Mouse (Mus musculus) erythroblast, adult 5-6 weeks (primary cell): ENCODE measurements around the gene Tert. TPM values are rescaled to one million over a fixed set of nuclear protein-coding genes. Genes with fewer than 3 reads are reported as not detected.

Experiments used
- ATAC-seq: replicated peaks from 2 replicates; pipeline ENCODE4 v1.8.0; 2016; ENCODE audit warnings: moderate number of reproducible peaks, mild to moderate bottlenecking, moderate TSS enrichment, inconsistent platforms; ENCODE audit not compliant: poor library complexity, low FRiP score, severe bottlenecking
- total RNA-seq, 2 experiments: library from RNA; stranded (forward) in 1 of 2; stranded (reverse) in 1 of 2; fragments of 150-400 nt in 1 of 2; fragments of 200-764, 138-1000 nt in 1 of 2; gene quantifications; 2 replicates each; pipeline versions ENCODE4 v1.2.3 to v1.2.4; 2015 to 2017; ENCODE audit warnings: low replicate concordance in 2 of 2

The Tert gene
- total RNA-seq, 2 experiments from 2014 or later = not detected

DNA sequence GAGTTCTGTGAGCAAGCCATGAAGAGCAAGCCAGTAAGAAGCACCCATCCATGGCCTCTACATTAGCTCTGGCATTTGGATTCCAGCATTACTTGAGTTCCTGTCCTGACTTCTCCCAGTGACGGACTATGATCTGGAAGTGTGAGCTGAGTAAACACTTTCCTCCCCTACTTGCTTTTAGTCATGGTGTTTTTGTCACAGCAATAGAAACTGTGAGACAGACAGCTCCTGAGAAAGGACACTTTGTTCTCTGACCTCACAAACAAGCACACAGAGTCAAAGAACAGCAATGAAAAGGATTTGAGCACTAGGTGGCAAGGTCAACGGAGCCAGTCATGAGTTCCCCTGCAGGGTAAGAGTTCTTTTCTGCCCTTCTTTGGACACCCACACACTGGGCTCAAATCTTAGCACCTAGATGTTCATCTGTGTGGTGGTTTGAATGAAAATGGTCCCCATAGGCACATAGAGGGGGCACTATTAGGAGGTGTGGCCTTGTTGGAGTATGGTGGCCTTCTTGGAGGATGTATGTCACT lies 33.5 kb downstream of the Tert start:
- ATAC-seq = no peak

DNA sequence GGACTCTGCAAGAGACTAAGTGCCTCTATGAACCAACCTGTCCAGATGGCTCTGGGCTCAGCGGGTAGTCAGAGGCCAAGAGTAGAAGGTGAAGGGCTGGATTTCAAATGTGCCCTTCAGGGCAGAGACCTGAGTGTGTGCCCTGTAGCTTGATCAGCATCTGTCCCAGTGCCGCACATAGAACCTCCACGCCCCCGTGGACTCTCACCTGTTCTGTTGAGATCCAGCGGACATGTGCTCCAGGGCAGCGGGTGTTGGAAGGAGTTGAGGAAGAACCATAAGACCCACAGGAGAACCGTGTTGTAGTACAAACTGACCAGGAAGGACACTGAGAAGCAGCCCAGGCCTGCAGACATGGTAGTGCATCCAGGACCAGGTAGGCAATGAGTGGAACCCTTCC lies 48.5 kb downstream of the Tert start:
- ATAC-seq = no peak

DNA sequence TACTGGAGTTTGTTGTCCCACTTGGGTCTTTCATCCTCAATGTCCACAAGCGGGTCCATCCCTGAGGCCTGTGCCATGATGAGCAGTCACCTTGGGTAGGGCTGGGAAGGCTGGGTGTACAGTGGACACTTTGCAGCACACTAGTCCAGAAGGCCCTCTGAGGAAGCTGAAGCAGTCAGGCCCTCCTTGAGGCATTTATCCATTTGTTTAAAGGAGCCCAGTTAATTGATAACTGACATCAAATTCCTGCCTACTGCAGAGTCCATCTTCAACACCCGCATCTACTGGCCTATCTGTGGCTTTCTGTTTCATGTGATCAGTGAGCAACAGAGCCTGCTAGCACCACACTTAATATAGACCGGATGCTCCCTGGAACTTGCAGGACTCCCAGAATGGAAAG lies 51.1 kb downstream of the Tert start, which contains the start of gene Slc6a18:
Gene Slc6a18, minus strand, starts transcription at position 171 of the 400 bp plus-strand sequence.
- ATAC-seq = no peak

DNA sequence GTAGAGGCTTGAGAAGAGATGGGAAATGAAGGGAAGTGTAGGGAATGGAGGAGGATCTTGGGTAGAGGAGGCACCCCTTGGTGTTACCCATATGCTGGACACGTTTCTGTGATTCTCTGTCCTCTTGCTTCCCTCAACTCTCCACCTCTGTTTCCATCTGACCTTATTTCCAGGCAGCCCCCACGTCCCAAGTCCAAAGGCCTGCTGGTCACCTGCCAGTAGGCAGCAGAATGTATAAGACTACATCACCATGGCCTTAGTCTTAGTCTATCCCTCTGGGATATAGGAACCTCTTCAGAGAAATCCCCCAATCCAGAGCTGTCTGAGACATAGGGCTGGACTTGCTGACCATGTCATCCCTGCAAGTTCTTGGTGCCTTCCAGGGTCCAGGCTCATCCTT lies 52.6 kb downstream of the Tert start:
- ATAC-seq = no peak

DNA sequence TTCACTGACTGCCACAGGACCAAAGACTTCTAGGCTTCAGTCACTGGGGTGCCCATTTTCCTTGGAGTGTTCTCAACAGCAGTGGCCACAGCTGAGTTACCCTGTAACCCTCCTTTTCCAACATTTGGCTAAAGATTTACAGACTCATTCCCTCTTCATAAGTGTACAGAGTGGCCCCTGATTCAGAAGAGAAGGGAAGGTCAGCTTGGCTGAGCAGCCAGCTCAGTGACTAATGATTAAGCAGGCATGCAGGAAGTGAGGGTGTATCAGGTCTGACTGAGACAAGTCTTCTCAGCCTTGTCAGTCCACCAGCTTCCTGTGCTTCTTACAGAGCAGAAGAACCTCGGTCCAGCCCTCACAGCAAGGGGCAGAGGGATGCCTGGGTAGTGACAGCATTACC lies 53.7 kb downstream of the Tert start:
- ATAC-seq = no peak

DNA sequence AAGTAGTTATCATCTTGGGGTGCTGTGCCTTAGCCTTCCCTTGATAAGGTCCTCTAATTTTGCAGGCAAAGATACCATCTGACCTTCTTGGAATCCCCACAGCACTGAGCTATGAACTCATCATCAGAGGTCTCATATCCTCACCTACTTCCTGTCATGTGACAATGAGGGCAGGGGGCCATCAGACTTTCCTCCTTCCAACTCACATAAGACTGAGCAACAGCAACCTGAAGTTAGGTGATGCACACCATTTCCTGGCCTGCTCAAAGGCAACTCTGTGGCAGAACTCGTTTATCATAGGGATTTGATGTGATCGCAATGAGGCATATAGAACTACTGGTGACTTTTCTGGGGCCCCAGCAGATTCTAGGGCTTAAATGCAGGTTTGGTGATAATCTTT lies 55.5 kb downstream of the Tert start:
- no peak for ATAC-seq

DNA sequence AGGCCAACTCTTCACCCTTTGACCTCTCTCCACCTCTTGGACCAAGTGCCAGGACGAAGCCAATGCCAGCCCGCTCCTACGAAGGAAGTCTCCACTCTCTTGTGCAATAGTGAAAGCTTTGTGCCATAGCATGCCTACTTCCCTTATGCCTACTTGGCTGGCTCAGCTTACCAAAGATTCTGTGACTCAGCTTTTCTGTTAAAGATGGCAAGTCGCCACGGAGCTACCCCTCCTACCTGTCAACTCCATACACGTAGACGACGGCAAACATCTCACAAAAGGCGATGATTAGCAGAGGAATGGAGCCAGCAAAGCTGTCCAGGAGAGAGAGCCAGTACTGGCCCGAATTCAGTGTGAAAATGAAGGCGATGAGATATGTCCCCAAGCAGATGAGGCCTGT lies 57.0 kb downstream of the Tert start:
- no peak for ATAC-seq

DNA sequence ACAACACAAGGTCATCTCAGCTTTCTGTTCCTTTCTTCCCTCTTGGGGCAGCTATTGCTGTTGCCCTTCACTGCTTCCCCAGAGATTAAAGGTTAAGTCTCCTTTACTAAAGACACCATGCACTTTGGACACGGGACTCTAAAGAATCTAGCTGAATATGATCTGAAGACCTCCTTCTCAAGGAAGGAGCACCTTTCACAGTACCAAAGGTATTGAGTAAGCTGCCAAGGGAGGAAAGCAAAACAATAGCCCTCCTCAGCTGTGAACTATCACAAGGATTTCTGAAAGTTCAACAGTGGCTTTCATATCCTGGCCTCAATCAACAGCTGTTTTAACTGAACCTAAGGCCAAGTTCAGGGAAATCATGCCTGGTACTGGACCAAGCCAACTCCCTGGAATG lies 57.7 kb downstream of the Tert start:
- no peak for ATAC-seq

DNA sequence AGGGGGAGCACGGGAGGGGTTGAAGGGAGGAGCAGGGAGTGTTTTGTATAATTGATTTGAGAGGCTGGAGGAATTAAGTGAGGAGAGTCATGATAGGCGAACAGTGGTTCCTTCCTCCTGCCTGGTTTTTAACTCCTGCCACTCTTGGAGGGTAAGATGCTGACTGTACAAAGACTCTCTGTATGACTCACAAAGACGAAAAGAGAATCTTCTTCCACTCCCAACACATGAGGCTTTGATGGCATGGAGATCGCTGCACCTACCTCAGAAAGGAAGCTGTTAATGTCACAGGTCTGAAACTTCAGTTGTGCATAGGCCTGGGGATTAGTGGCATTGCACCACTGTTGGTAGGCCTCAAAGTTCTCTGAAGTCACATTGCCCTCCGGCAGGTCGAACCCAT lies 58.8 kb downstream of the Tert start:
- no peak for ATAC-seq

DNA sequence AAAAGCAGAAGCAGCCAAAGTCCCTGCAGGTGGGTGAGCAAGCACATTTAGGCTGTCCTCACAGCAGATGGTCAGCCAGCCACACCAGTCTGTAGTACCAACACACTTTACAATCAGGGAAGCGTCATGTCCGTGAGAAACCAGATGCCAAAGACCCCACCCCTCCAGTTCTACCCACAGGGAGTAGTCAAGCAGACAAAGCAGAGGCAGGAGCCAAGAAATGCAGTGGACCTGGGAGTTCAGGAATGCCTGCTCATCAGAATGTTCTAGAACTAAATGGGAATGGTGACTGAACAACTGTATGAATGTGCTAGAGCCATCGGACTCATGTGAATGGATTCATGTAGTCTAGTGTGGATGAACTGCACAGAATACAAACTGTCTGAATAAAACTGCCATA lies 60.9 kb downstream of the Tert start:
- ATAC-seq = no peak

DNA sequence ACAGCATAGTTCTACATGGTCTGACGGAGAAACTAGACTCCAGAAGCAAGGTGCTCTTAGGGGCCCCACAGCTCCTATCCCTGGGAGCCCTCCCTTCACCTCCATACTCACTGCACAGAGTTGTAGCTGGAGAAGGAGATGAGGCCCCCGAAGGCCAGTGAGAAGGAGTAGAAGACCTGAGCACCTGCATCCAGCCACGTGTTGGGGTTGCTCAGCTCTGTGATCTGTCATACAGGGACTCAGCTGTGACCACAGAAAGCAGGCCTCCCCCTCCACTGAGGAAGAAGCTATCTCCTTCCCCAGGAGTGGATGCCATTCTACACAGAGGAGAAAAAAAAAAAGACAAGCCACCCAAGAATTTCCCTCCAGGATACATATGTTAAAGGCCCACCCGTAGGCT lies 62.2 kb downstream of the Tert start:
- ATAC-seq = no peak

DNA sequence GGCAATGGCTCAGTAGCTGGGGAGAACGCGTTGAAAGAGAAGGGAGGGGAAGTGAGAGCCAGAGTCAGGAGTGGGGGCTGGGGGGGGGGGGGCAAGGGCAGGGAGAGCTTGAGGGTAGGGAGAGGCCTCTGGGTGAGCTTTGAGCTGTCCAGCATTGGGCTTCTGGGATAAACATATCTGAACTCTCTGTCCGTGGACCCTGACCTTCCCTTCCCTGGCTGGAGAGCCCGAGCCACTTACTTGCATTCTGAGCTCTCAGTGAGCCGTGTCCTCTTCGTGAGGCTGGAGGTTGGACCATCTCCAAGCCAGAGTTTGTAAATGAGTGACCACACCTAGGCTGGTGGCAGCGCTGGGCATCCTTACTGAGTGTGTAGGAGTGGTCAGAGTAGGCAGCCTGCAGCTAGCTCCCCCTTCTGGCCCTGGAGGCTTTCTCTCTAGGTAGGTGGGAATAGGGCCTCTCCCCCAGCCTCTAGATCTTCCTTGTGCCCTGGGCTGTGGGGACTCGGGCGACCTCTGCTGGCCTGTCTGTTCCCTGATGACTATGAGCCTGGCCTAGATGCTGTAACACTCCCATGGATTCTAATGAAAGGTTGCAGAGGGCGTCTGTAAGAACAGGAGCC lies 65.6 kb downstream of the Tert start:
- ATAC-seq = no peak

DNA sequence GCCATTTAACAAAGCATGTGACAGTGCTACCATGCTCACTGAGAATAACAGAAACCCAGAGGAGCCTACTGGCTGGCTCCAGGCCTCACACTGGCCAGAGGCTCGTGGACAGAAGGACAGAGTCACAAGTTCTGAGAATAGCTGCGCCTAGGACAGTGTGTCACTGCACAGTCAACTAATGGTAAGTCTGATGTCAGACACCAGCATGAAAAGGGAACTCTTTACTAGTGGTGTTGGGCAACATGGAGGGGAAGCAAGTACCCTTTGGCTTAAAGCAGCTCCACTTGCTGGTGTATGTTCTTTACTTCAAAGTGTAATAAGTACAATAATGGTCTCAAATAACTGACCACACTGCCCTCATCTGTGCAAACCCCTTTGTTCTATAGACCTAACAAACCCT lies 66.6 kb downstream of the Tert start:
- no peak for ATAC-seq

DNA sequence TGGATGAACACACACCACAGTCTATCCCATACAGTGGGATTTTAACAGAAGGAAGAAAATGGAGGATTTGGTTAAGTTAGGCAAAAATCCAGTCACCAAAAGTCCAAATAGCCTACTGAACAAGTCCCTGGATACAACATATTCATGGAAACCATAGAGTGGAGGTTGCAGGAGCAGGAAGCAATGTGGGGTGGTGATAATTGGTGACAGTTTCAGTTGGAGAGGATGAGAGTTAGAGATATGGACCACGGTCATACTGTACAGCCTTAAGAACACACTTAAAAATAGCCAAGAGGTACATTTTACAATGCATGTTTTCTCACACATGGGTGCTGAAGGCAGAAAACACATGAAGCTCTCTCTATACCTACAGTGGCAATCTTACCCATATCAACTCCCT lies 68.3 kb downstream of the Tert start:
- no peak for ATAC-seq

DNA sequence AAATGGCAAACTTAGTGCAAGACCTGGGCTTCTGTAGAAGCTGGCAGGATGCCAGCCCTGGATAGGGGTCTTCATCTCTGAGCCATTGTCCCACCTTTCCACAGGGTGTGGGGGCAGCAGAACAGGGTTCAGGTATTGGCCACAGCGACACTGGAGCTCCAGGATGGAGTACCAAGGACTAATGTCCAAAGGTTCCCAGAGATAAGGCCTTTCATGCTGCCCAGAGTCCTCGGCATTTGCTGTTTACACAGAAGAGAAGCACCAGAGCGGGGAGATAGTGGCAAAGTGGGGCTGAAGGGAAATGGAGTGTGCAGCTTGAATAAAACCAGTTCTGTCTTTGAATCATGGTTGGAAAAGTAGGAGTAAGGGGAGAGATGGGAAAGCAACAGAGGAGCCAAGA lies 69.8 kb downstream of the Tert start:
- ATAC-seq = no peak

Other genes starting within 250 kb of the Tert start
- 72.5 and 89.3 TPM in 2 replicates for gene Lpcat1, start 159.7 kb upstream of the Tert start, total RNA-seq (2015; ENCODE audit: low replicate concordance)
- gene Lpcat1, start 159.7 kb upstream of the Tert start, total RNA-seq (2017; ENCODE audit: low replicate concordance) = 176 and 246 TPM in 2 replicates
- not detected in 2 replicates for gene Slc6a3, start 90.2 kb upstream of the Tert start, total RNA-seq (2015; ENCODE audit: low replicate concordance)
- gene Slc6a3, start 90.2 kb upstream of the Tert start, total RNA-seq (2017; ENCODE audit: low replicate concordance) = 0.17 and 0.28 TPM in 2 replicates
- 70.8 and 134 TPM in 2 replicates for gene Clptm1l, start 22.9 kb upstream of the Tert start, total RNA-seq (2015; ENCODE audit: low replicate concordance)
- 17.3 and 20.3 TPM in 2 replicates for gene Clptm1l, start 22.9 kb upstream of the Tert start, total RNA-seq (2017; ENCODE audit: low replicate concordance)
- gene Slc6a18, start 51.1 kb downstream of the Tert start, total RNA-seq (2015; ENCODE audit: low replicate concordance) = not detected in 2 replicates
- gene Slc6a18, start 51.1 kb downstream of the Tert start, total RNA-seq (2017; ENCODE audit: low replicate concordance) = not detected in 2 replicates
- not detected in 2 replicates for gene Slc6a19, start 78.0 kb downstream of the Tert start, total RNA-seq (2015; ENCODE audit: low replicate concordance)
- gene Slc6a19, start 78.0 kb downstream of the Tert start, total RNA-seq (2017; ENCODE audit: low replicate concordance) = not detected in 2 replicates
- 0.58 and 8.4 TPM in 2 replicates for gene Slc12a7, start 106.2 kb downstream of the Tert start, total RNA-seq (2015; ENCODE audit: low replicate concordance)
- gene Slc12a7, start 106.2 kb downstream of the Tert start, total RNA-seq (2017; ENCODE audit: low replicate concordance) = 0.43 and 0.56 TPM in 2 replicates
- gene Nkd2, start 220.7 kb downstream of the Tert start, total RNA-seq (2015; ENCODE audit: low replicate concordance) = not detected in 2 replicates
- not detected in 2 replicates for gene Nkd2, start 220.7 kb downstream of the Tert start, total RNA-seq (2017; ENCODE audit: low replicate concordance)